Mouse (Mus musculus) c-Kit-negative CD71-positive TER-119-positive erythroid progenitor cells, embryonic 14.5 days (primary cell): ENCODE data around the gene Clec18a.
"Not testable (repeated sequence)": the region's sequence is repeated elsewhere in the genome, so short reads cannot be mapped to it uniquely, and the experiment has no call there.

Experiments
- DNase-seq: peaks from one replicate; pipeline ENCODE4 v3.0.0-alpha.2; 2013; ENCODE audit warnings: low read depth, low spot score

Gene Clec18a

DNA sequence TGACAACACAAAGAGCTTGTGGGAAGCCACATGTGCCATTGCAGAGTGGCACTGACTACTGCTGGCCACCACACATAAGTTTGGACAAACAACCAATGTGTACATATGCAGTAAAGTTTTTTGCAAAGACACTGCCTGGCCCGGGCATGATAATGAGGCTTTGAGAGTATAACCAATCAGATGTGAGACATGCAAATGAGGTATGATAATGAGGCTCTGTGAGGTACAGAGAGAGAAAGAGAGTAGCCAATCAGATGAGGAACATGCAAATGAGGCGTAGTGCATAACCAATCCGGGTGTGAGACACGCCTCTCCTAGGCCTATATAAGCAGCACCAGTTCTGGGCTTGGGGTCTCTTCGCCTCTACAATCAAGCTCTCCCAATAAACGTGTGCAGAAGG, at the start of gene Clec18a:
TSS of gene Clec18a (minus strand) at position 101 of the 400 bp plus-strand sequence.
- DNase-seq: not testable (repeated sequence)

DNA sequence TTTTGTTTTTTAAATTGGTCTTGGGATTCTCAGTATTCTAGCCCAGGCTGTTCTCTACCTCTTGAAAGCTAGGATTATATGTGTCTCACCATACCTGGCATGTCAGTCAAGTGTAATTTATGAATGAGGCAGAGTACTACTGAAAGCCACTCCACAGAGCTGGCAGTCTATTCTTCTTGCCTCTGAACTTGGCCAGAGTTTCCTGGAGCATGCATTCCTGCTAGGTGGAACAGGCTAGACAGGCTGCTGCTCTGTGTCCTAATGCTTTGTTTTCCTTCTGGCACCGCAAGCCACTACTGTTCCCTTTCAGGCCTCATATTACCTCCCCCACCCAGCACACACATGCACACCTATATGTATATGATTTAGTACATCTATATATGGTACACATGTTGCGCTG, 38.5 kb upstream of the Clec18a start:
- DNase-seq: no peak

DNA sequence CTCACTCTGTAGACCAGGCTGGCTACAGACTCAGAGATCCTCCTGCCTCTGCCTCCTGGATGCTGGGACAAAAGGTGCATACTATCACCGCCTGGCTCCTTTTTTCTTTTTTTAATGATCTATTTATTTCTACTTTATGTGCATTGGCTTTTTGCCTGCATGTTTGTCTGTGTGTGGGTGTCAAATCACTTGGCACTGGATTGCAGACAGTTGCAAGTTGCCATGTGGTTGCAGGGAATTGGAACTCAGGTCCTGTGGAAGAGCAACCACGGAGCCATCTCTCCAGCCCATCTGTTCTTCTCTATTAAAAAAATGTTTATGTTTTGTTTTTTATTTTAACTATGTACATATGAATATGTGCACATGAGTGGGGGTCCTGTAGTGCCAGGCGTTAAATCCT, 27.3 kb upstream of the Clec18a start:
- DNase-seq: no peak

DNA sequence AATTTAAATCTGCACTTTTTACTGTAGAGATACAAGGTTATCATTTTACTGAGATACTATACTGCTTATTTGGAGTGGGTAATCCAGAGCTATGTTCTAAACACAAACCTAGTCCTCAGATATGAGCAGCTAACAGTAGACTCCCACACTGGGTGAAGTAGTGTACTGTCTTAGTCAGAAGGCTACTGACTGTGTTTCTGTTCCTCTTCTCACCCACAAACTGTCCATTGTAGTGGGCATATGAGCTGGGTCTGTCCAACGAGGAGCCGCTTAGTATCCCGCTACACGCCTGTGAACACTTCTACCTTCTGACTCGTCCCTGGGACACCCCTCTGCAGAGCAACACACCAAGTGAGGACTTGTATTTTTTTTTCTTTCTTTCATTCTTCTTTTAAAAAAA, 22.7 kb upstream of the Clec18a start:
- DNase-seq: no peak

DNA sequence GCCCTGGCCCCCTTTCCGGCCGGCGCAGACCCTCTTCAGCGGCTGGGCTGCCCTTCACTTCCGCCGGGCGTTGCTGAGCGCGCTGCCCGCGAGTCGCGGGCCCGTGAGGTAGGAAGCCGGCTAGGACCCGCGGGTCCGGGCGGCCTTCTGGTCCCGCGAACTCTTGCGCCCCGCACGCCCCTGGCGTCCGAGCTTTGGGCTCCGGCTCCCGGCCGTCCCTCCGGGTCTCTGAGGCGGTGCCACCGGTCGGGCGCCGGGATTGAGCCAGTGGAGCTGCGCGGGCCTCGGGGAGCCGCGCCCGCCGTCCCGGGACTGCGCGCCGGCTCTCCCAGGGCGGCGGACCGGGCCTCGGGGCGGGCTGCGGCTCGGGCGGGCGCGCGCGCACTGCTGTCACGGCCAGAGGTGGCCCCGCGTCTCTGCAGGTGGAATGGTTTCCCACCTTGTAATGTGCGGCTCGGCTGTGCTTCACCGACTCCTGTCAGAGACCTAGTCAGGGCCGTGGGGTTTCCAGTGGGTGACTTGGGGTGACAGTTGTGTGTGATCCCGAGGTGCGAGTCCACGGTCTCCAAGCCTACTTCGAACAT, 2.6 kb upstream of the Clec18a start:
- peak; percentile 27 for DNase-seq

DNA sequence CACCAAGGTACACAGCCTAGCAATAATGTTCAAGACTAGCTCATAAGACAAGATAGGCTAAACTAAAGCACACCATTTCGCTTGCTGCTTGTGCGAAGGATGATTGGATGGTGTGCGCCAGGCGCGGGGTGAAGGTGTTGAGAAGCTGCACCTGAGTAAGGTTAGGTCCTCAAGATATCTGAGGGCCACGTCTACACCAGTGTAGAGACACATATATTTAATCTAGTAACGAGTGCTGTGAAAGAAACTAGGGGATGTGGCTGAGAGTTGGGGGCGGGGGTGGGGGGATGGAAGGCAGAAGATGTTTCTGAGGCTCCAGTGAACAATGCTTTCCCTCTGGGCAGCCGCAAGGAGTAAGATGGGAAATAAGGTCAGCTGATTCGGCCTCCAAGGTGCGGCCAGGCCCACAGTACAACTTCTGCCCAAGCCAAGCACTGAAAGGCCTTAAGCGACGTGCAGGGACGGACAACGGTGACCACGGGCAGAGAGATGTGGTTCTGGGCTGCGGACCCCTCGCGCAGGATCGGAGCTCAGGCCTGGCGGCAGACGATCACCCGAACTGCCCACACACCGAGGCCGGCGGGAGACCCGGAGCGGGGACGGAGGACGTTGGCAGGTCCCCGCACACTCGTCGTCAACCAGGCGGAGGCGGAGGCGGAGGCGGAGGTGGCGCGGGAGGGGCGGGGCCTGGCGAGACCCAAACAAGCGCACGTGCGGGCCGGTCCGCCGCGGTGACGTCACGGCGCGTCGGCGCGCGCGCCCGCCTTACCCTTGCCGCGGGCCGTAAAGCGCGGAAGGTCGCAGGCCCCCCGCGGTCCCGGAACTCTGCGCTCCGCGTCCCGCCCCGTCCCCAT, 1.9 kb upstream of the Clec18a start, which contains the start of gene Pdpr:
TSS of gene Pdpr (plus strand) at position 766 of the 854 bp plus-strand sequence.
- DNase-seq: peak; percentile 72

DNA sequence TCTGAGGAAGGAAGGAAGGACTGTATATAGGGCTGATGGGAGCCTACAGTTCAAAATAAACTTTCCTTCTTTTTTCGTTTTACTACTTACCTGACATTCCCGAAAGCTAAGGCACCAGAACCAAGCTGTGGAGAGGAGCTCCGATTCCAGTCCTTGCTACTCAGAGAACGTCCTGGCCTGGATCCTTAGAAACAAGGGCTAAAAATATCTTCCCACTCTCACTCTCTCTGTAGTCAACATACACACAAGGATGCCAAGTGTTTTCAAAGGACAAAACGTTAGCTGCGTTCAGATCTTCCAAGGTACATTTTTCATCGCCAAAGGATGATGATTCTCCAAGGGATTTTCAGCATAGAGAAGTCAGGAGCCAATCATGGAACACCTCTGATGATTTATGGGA, 520 bp downstream of the Clec18a start:
- DNase-seq: no peak

DNA sequence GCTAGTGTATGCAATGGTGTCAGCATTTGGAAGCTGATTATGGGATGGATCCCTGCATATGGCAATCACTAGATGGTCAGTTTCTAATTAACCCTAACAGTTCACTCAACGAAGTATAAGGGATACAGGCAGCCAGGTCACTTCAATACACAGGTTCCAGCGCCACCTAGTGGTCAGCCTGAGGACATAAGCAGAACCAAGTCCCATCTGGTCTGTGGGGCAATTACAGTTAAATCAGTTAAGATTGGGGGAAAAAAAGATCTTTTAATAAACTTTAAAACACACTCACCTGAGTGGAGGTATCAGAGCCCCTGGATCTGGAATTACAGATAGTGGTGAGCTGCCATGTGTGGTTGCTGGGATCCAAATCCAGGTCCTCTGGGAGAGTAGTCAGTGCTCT, 2.1 kb downstream of the Clec18a start:
- peak; percentile 67 for DNase-seq

DNA sequence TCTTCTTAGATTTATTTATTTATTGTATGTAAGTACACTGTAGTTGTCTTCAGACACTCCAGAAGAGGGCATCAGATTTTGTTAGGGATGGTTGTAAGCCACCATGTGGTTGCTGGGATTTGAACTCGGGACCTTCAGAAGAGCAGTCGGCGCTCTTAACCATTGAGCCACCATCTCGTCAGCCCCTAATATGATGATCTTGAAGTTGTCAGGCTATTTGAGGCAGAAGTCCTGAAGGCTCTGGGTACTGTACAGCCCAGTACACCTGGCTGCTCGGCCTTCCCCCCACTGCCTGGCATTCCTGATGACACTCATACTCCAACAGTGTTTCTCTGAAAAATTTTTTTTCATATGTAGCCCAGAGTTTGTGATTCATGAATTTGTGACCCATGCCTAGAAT, 8.3 kb downstream of the Clec18a start:
- not testable (repeated sequence) for DNase-seq

DNA sequence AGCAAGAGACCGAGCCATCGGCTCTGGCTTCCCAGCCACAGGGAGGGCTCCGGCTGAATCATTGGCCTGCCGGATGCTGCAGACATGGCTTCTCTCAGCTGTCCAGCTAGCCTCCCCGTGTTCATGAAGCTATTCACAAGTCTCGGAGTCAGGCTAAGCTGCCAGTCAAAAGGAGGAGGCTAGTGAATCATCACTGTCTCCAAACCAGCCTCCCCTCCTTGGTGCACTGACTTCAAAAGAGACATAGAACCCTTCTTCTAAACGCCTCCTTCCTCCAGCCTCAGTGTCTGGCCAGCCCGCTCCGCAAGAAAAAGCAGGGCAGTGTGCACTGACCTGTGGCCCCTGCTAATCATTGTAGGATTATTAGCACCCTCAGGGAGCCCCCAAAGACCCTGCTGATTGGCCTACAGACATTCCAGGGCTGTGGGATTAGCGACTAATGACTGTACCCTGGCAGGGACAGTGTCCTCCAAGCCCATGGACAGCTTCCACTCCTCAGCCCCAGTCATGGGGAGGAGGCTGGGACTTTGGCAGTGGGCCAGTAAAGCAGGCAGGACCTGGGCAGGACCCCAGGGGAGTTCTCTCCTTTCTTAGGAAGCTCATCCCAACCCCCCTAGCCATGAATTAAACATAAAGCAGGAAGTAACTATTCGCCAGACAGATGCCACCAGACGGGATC, 10.5 kb downstream of the Clec18a start:
- DNase-seq: no peak

DNA sequence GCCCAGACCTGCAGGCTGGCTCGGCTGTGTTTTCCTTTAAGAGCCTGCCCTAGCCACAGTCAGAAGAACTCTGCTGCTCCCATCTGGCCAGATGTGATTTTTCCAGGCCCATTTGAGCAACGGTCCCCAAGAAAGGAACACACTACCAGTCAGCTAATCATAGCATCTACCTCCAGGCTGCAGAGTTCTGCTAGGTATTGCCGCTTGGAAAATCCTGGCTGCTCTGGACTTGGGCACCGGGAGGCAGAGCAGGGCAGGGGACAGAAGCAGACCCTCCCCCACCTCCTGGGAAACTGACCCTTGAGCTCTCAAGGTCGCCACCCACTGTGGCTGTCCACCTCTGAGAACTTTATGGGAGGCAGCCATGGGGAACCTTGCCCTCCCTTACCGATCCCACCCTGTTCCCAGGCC, 12.4 kb downstream of the Clec18a start:
- no peak for DNase-seq

DNA sequence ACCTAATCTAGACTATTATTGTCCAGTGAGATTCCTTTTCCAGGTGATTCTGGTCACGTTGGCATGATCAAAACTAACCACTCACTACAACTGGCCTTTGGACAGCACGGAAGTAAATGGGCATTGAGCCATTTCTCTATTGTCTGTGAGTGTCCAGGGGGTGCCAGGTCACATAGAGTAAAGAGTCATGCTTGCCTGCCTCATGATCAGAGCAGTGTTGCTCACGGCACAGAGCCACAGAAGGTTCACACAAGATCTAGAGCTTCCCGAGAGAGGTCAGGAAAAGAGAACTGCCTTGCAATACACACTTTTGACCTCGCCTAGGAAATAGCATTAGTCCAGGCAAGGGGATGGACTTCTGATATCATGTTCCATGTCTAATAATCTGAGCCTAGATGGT, 12.8 kb downstream of the Clec18a start:
- no peak for DNase-seq

DNA sequence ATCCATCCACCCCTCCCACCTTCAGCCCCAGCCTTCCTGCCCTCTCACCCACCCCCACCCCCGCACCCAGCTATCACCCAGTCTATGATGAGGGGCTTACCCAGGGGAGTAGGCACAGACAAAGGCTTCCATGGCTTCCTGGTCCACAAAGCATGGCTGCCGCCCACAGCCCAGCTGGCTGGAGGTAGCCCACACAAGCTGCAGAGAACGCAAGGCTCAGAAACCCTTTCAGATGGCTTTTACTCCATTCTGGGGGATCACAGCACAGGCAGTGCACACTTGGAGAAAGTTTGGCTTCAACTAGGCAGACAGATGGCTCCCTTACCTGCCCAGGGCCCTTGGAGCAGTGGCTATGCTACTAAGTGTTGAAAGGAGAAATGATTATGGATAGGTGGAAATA, 16.3 kb downstream of the Clec18a start:
- DNase-seq: no peak

DNA sequence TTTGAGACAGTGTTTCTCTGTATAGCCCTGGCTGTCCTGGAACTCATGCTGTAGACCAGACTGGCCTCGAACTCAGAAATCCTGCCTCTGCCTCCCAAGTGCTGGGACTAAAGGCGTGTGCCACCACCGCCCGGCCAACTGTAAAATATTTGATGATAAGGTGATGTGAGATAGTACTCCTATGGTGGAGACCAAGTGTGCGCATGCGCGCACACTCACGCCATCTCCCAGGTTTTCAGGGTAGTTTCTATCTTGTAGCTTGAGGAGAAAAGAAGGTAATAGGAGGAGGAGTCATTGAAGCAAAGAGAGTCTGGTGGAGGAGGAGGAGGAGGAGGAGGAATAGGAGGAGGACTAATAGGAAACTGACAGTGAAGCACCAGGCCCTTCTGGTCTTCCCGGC, 23.6 kb downstream of the Clec18a start:
- not testable (repeated sequence) for DNase-seq

DNA sequence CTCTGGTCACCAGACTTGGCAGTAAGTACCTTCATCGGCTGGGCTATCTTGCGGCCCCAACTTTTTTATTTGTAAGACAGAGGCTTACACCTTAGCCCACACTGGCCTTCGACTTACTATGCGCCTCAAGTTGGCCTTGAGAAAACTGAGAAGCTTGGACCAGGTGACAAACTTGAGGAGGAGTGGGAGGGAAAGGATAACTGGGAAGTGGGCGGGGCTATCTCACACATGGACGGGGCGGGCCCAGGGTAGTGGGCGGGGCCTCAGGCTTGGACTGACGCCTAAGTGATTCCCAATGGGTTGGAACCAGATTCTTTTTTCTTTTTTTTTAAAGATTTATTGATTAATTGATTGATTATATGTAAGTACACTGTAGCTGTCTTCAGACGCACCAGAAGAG, 24.8 kb downstream of the Clec18a start:
- DNase-seq: peak; percentile 24

DNA sequence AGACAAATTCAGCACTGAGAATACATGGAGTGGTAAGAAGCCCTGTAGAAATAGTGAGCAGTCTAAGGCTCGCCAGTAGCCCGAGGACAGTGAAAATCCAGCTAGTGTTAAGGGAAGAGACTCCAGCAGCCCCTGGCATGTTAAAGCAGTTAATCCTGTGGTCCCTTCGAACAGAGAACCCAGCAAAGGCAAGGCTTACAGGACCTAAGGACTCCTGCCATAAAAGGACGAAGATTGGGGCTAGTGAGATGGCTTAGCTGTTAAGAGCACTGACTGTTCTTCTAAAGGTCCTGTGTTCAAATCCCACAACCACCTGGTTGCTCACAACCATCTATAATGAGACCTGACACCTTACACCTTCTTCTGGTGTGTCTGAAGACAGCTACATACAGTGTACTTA, 25.9 kb downstream of the Clec18a start:
- DNase-seq: no peak

DNA sequence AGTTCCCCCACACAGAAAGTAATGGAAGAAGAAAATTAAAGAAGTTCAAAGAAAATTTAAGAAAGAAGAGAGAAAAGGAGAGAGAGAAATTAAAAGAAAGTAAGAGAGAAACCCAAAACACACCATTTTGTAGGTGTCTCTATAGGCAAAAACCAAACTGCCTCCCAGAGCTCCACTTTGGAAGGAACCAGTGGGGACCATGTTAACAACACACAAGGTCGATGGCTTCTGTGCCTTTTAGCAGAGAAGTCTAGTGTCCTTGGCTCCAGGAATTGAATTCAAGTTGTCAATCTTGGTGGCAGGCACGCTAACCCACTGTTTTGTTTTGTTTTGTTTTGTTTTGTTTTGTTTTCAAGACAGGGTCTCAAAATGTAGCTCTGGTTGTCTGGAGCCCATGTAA, 29.3 kb downstream of the Clec18a start:
- no peak for DNase-seq

DNA sequence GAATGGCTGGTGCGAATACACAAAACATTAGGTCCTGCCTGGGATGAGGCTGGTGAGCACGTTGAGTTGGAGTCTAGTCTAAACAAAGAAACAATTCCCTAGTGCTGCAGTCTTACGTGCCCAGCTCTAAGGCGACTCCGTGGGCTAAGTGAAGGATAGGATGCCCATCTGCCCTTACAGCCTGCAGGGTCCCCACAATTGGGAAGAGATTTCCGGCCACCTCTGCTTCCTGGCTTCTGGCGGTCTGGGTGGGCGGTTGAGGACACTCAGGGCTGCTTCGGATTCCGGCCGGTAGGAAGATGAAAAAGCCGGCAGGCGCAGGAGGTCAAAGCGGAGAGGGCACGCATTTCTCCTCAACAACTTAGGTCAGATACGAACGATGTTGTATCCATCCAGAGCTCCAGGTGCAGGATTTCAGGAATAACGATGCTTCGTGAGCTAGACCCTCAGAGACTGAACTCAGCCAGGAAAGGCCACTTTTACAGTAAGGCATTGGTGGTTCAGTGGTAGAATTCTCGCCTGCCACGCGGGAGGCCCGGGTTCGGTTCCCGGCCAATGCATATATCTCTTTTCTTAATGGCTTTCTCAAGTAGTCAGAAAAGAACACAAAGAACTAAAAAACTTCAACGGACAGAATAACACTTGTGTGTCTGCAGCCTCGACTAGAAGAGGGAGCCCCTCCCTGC, 30.0 kb downstream of the Clec18a start:
- peak; percentile 48 for DNase-seq

DNA sequence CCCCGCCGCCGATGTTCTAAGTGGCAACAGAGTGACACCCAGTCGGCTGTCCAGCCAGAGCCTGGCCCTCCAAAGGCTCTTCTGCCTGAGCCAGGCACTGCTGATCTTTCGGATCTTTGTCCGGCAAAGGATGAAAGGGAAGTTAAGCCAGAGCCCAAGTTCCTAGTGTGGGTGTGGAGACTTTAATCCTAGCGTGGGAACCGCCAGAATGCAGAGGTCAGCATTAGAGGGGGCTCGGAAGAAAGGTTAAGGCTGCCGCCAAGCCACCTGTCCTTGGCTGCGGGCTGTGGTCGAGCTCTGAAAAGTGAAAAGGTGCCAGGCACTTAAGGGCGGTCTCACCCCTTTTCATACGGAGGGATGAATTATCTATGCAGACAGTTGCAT, 30.5 kb downstream of the Clec18a start:
- DNase-seq: no peak

DNA sequence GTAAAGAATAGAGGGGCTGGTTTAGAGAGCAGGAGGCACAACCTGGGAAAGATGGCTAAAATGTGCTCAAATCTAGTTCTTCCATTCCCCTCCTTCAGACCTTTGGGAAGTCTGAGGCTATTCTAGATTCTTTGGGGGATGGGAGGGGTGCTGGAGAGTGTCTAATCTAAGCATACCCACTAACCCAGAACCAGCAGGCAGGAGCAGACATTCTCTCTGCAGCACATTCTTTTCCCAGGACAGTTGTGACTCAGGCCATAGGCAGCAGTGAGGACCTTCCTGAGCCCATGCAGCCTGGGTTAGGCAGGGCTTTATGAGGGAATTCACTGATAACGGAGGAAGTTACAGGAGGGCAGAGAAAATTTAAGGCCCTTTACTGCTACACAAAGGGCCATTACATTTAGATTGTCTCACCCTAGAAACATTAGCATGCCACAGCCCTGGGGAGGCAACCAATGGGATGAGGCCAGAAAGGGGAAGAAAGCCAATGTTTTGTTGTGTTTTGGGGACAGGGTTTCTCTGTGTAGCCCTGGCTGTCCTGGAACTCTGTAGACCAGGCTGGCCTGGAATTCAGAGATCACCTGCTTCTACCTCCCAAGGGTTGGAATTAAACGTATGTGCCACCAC, 33.2 kb downstream of the Clec18a start:
- no peak for DNase-seq

DNA sequence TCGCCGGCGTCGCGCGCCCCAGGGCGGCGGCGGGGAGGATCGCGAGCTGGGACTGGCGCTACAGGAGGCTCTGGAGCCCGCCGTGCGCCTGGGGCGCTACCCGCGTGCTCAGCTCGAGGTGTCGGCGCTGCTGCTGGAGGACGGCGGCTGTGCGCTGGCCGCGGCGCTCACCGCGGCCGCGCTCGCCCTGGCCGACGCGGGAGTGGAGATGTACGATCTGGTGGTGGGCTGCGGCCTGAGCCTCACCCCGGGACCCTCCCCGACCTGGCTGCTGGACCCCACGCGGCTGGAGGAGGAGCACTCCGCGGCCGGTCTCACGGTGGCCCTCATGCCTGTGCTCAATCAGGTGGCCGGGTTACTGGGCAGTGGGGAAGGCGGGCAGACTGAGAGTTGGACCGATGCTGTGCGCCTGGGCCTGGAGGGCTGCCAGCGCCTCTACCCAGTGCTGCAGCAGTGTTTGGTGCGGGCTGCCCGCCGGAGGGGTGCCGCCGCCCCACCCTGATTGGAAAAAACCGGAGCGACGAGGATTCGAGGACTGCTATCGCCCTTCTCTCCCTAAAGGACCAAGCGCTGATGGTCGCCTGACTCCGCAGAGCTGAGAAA, 35.4 kb downstream of the Clec18a start:
- DNase-seq: no peak
